Comparison of ENCODE assay signal across 8 mouse cellular contexts in the genomic region with DNA sequence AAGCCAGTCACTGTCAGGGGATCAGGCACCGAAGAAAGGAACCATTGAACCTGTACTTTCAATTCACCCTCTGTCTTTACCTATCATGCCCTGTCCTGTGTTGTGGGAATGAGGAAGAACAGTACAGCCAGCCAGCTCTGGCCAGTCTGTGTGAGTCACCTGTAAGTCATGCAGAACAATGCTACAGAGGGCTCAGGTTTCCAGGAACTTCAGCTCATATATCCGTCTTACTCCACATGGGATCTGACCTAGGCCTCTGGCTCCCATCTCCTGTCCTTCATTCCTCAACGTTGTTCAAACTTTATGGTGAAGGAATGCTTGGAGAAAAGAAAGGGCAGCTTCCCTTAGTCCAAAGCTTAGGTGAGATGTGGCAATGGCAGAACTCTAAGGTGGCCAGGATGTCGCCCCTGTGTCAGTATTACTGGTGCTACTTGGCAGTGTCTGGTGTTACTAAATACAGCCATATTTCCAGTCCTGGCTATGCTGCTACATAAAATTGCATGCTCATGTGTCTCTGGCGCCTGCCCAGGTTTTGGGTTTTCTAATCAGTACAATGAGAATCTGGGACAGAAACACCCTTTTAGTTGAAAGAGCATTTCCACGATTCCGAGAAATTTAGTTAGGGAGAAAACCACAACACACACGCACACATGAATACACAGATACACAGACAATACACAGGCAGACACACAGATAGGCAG.
DNase-seq lines count a peak whose midpoint lies in the region; ATAC-seq lines count a peak whose summit lies in the region.

No protein-coding gene starts in this region.

- H3K27ac ChIP-seq in limb, embryonic 10.5 days, result peak overlapping the region; percentile 27; the same call in 1 of the 2 replicates

- H3K4me1 ChIP-seq in limb, embryonic 10.5 days, result peaks cover 42% of the 10 kb centered on the region

- no peak for ATAC-seq in granulocyte monocyte progenitor cell, adult 5-6 weeks (replicated peaks; ENCODE audit: poor library complexity, severe bottlenecking)

- H3K27me3 ChIP-seq in limb, embryonic 10.5 days (ENCODE audit: low read depth, poor library complexity, severe bottlenecking), result no peaks in the 10 kb centered on the region

- H3K9me3 ChIP-seq in limb, embryonic 10.5 days (replicated peaks), result no peaks in the 10 kb centered on the region

- no peak overlapping the region for H3K4me3 ChIP-seq in limb, embryonic 10.5 days

- DNase-seq in layer of hippocampus, adult 11-12 months (ENCODE audit: low spot score), result peak; percentile 39
- no peak for DNase-seq in layer of hippocampus, adult 9-10 months (ENCODE audit: low spot score)
- peak; percentile 11 to 16 for DNase-seq in adrenal gland, postnatal 36 days
- peak; percentile 38 to 71 for DNase-seq in heart, adult 9 months (ENCODE audit: low spot score in 2 of 2)
- no peak for DNase-seq in limb, embryonic 10.5 days (ENCODE audit: low spot score)
- no peak for DNase-seq in thymus, postnatal 4 days
- DNase-seq in cerebellum, adult 11-12 months, result no peak

- 82% methylated on average over 8 of the region's 8 CpGs for WGBS in limb, embryonic 10.5 days

- no peaks in the 10 kb centered on the region for H3K36me3 ChIP-seq in limb, embryonic 10.5 days

Comparison
In these comparisons a context has a peak if more than half of its experiments do, and no peak if none do; other contexts are left out.
1. DNase-seq: peak in layer of hippocampus, adult 11-12 months (single experiment), adrenal gland, postnatal 36 days (2 of 2) and heart, adult 9 months (2 of 2); none in layer of hippocampus, adult 9-10 months (single experiment), limb, embryonic 10.5 days (single experiment), thymus, postnatal 4 days (single experiment) and cerebellum, adult 11-12 months (single experiment).